Mouse (Mus musculus): Measurements from ENCODE around the gene Naaladl2.

DNA sequence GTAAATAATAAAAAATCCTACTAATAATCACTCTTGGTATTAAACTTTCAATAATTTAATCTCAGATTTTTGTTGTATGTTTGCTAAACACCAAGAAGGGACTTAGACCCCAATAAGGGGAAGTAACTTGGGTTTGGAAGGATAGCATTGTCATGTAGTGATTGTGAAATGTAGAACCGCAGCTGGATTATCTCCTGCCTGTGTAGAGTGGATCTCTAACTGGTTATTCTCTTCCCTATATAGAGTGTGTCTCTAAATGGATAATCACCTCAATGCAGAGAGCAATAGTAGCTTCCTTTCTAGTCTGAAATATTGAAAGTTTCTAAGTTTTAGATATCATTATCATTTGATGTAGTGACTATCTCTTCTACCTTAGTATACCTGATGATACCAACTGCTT is 1001.3 kb downstream of the Naaladl2 start:
- TF ChIP-seq CTCF (IDR thresholded peaks at IDR 0.05; ENCODE audit: control insufficient read depth, insufficient read depth, low read length) (no peak), POLR2A (IDR thresholded peaks at IDR 0.05; ENCODE audit: borderline replicate concordance, control insufficient read depth, low read depth, low read length) (no peak)
